Mouse (Mus musculus): ENCODE measurements around the gene Ccdc188.

The Ccdc188 gene

GRCm38 (mm10) chr16:18201620-18202019 is 16.1 kb upstream of the Ccdc188 start:
- DNase-seq (ENCODE audit: low spot score in 2 of 2) = peak in 1 of 2 experiments; percentile 19

GRCm38 (mm10) chr16:18202061-18202460 is 15.6 kb upstream of the Ccdc188 start:
- no peak for DNase-seq (ENCODE audit: low spot score in 2 of 2)

GRCm38 (mm10) chr16:18203430-18204091 is 14.1 kb upstream of the Ccdc188 start:
- DNase-seq (ENCODE audit: low spot score in 2 of 2) = no peak

- DNase-seq (ENCODE audit: low spot score in 2 of 2) = peak; percentile 74 to 83
Observed at GRCm38 (mm10) chr16:18210701-18211416, 6.8 kb upstream of the Ccdc188 start.

GRCm38 (mm10) chr16:18211417-18212171 is 6.1 kb upstream of the Ccdc188 start:
- DNase-seq (ENCODE audit: low spot score in 2 of 2) = peak; percentile 94 to 96

- DNase-seq (ENCODE audit: low spot score in 2 of 2) = peak; percentile 92 to 96
Observed at GRCm38 (mm10) chr16:18213689-18214088, 4.0 kb upstream of the Ccdc188 start.

GRCm38 (mm10) chr16:18214858-18215257 is 2.8 kb upstream of the Ccdc188 start:
- no peak for DNase-seq (ENCODE audit: low spot score in 2 of 2)

GRCm38 (mm10) chr16:18218580-18218996 is 909 bp downstream of the Ccdc188 start:
- DNase-seq (ENCODE audit: low spot score in 2 of 2) = no peak

- peak; percentile 74 to 84 for DNase-seq (ENCODE audit: low spot score in 2 of 2)
Observed at GRCm38 (mm10) chr16:18220001-18220400, 2.3 kb downstream of the Ccdc188 start.

- DNase-seq (ENCODE audit: low spot score in 2 of 2) = no peak
Observed at GRCm38 (mm10) chr16:18220856-18221542, 3.3 kb downstream of the Ccdc188 start.

- no peak for DNase-seq (ENCODE audit: low spot score in 2 of 2)
Observed at GRCm38 (mm10) chr16:18221543-18221898, 3.8 kb downstream of the Ccdc188 start.

- DNase-seq (ENCODE audit: low spot score in 2 of 2) = no peak
Observed at GRCm38 (mm10) chr16:18222188-18222587, 4.5 kb downstream of the Ccdc188 start.

- peak in 1 of 2 experiments; percentile 33 for DNase-seq (ENCODE audit: low spot score in 2 of 2)
Observed at GRCm38 (mm10) chr16:18227187-18227586, 9.5 kb downstream of the Ccdc188 start.

- DNase-seq (ENCODE audit: low spot score in 2 of 2) = peak in 1 of 2 experiments; percentile 38
Observed at GRCm38 (mm10) chr16:18227897-18228422, 10.3 kb downstream of the Ccdc188 start.

GRCm38 (mm10) chr16:18228856-18229255 is 11.2 kb downstream of the Ccdc188 start:
- DNase-seq (ENCODE audit: low spot score in 2 of 2) = no peak

- peak; percentile 89 to 93 for DNase-seq (ENCODE audit: low spot score in 2 of 2)
Observed at GRCm38 (mm10) chr16:18229622-18230021, 11.9 kb downstream of the Ccdc188 start.

GRCm38 (mm10) chr16:18230617-18231016 is 12.9 kb downstream of the Ccdc188 start:
- DNase-seq (ENCODE audit: low spot score in 2 of 2) = no peak

GRCm38 (mm10) chr16:18231047-18231446 is 13.4 kb downstream of the Ccdc188 start:
- no peak for DNase-seq (ENCODE audit: low spot score in 2 of 2)

GRCm38 (mm10) chr16:18231451-18231850 is 13.8 kb downstream of the Ccdc188 start:
- DNase-seq (ENCODE audit: low spot score in 2 of 2) = no peak

GRCm38 (mm10) chr16:18233451-18233850 is 15.8 kb downstream of the Ccdc188 start:
- peak; percentile 19 to 34 for DNase-seq (ENCODE audit: low spot score in 2 of 2)

GRCm38 (mm10) chr16:18233919-18234670 is 16.4 kb downstream of the Ccdc188 start:
- DNase-seq (ENCODE audit: low spot score in 2 of 2) = peak in 1 of 2 experiments; percentile 25
